Mouse (Mus musculus) olfactory bulb, adult 2 months (tissue): ENCODE data around the gene Rasa4.

ENCODE experiments used
- CTCF ChIP-seq: fragments of 200-500 bp; IDR thresholded peaks from 2 replicates; pipeline ENCODE4 v1.5.1; 2012; ENCODE audit warnings: low read depth, mild to moderate bottlenecking, low read length, moderate library complexity; ENCODE audit not compliant: insufficient read depth
- POLR2A ChIP-seq: fragments of 200-500 bp; IDR thresholded peaks from 2 replicates; pipeline ENCODE4 v1.6.1; 2012; ENCODE audit warnings: mild to moderate bottlenecking, low read depth, low read length, moderate library complexity; ENCODE audit not compliant: insufficient read depth

GRCm38 (mm10) chr5:136116784-136117112 is 33.0 kb downstream of the Rasa4 start:
- no peak for TF ChIP-seq CTCF
- TF ChIP-seq POLR2A, result no peak
